Mouse (Mus musculus) macrophage (primary cell): ENCODE results near the gene Gapdh. TPM values are rescaled to one million over a fixed set of nuclear protein-coding genes. Genes with fewer than 3 reads are reported as not detected.

Experiments used
- H3K27ac ChIP-seq: fragments of 350-480 bp; formaldehyde crosslinking; 2 replicates; pipeline ENCODE4 v1.9.0; 2021
- H3K36me3 ChIP-seq: fragments of 350-480 bp; formaldehyde crosslinking; 2 replicates; pipeline ENCODE4 v1.9.0; 2021; ENCODE audit errors: inconsistent target
- H3K4me3 ChIP-seq: fragments of 350-480 bp; formaldehyde crosslinking; 2 replicates; pipeline ENCODE4 v1.9.0; 2021; ENCODE audit errors: inconsistent target
- H3K79me2 ChIP-seq: fragments of 350-480 bp; formaldehyde crosslinking; 2 replicates; pipeline ENCODE4 v1.9.0; 2021; ENCODE audit errors: inconsistent target
- WGBS: methylation state at CpG from one replicate; pipeline ENCODE4 v1.1.7; 2026; ENCODE audit warnings: inconsistent platforms; ENCODE audit not compliant: missing documents; 5-methylcytosine and 5-hydroxymethylcytosine counted together
- polyA plus RNA-seq: library from polyadenylated mRNA; stranded (reverse); fragments of 250-400 nt; gene quantifications from 3 replicates; pipeline ENCODE4 v1.2.4, GENCODE M21; 2018; ENCODE audit warnings: inconsistent platforms

The Gapdh gene
- polyA plus RNA-seq, 1 experiment from 2014 or later, result 2,484 TPM

GRCm38 (mm10) chr6:125131302-125132156, 34.7 kb downstream of the Gapdh start, which contains the start of gene Nop2:
TSS of gene Nop2 (plus strand) at chr6:125131909.
- peaks cover 32% of the 10 kb centered on the region for H3K79me2 ChIP-seq
- H3K4me3 ChIP-seq, result peak within 1 kb of the TSS; percentile 92
- peak within 1 kb of the TSS; percentile 80 for H3K27ac ChIP-seq
- WGBS, result 2% methylated on average over 66 of the region's 66 CpGs
- H3K36me3 ChIP-seq, result peaks cover 39% of the 10 kb centered on the region

GRCm38 (mm10) chr6:125129710-125130402, 36.4 kb downstream of the Gapdh start:
- H3K4me3 ChIP-seq, result no peak overlapping the region
- no peak overlapping the region for H3K27ac ChIP-seq
- peaks cover 44% of the 10 kb centered on the region for H3K36me3 ChIP-seq
- WGBS, result 87% methylated on average over 20 of the region's 20 CpGs
- H3K79me2 ChIP-seq, result peaks cover 32% of the 10 kb centered on the region

DNA sequence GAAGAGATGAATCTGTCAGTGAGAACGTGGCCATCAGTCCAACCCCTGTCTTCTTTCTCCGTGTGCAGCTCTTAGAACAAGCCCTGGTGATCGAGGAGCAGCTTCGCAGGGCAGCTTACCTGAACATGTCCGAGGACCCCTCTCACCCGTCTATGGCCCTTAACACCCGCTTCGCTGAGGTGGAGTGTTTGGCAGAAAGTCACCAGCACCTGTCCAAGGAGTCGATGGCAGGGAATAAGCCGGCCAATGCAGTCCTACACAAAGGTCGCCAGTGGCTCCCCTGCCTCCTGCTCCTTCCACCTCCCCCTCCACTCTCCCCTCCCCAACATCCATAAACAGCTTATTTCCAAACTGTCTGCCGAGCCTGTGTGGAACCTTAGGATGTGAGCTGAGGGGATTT, 37.5 kb downstream of the Gapdh start:
- H3K36me3 ChIP-seq, result peaks cover 48% of the 10 kb centered on the region
- WGBS, result 96% methylated on average over 8 of the region's 12 CpGs
- no peak overlapping the region for H3K27ac ChIP-seq

GRCm38 (mm10) chr6:125119387-125119786, 46.9 kb downstream of the Gapdh start:
- no peak overlapping the region for H3K27ac ChIP-seq
- 91% methylated on average over 8 of the region's 8 CpGs for WGBS
- H3K4me3 ChIP-seq, result no peak overlapping the region
- peaks cover 94% of the 10 kb centered on the region for H3K36me3 ChIP-seq
- no peaks in the 10 kb centered on the region for H3K79me2 ChIP-seq

More for the DNA sequence above, 37.5 kb downstream of the Gapdh start:
- Histone ChIP-seq H3K79me2 (peaks cover 20% of the 10 kb centered on the region), H3K4me3 (no peak overlapping the region)

DNA sequence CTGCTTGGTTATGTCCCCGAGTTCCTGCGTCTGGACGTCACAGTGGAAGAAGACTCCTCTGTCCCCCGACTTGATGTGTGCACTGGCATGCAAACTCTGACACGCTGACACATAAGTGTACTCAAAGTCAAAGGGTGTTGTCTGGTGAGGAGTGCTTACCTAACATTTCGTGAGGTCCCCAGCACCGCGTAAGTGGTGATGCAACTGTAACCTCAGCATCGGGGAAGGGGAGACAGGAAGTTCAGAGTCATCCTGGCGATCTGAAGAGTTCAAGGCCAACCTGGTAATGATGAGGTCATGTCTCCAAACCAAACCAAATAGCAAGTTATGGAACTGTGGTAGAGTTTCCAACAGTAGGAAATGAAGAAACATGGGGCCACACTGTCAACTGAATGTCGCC, 53.7 kb downstream of the Gapdh start:
- H3K36me3 ChIP-seq, result peaks cover 96% of the 10 kb centered on the region
- no peaks in the 10 kb centered on the region for H3K79me2 ChIP-seq
- no peak overlapping the region for H3K4me3 ChIP-seq
- H3K27ac ChIP-seq, result no peak overlapping the region
- 59% methylated on average over 11 of the region's 11 CpGs for WGBS

Other genes with a start within 250 kb of the Gapdh start
- 540 to 1,227 TPM (median 1,212 TPM) in 3 replicates for gene Ptms, start 246.4 kb downstream of the Gapdh start, polyA plus RNA-seq
- 179 to 203 TPM (median 199 TPM) in 3 replicates for gene Mlf2, start 235.1 kb downstream of the Gapdh start, polyA plus RNA-seq
- 42.8 to 68.7 TPM (median 51.4 TPM) in 3 replicates for gene Cops7a, start 200.9 kb downstream of the Gapdh start, polyA plus RNA-seq
- 10.8 to 32.4 TPM (median 17.5 TPM) in 3 replicates for gene Pianp, start 169.8 kb downstream of the Gapdh start, polyA plus RNA-seq
- gene Zfp384, start 157.3 kb downstream of the Gapdh start, polyA plus RNA-seq, result 35.4 to 57.8 TPM (median 41.9 TPM) in 3 replicates
- gene Ing4, start 126.7 kb downstream of the Gapdh start, polyA plus RNA-seq, result 40.7 to 67.3 TPM (median 57.5 TPM) in 3 replicates
- 1.4 to 5.9 TPM (median 3.2 TPM) in 3 replicates for gene Acrbp, start 116.8 kb downstream of the Gapdh start, polyA plus RNA-seq
- gene Lpar5, start 98.5 kb downstream of the Gapdh start, polyA plus RNA-seq, result 10.0 to 28.0 TPM (median 23.5 TPM) in 3 replicates
- gene Chd4, start 70.5 kb downstream of the Gapdh start, polyA plus RNA-seq, result 102 to 280 TPM (median 126 TPM) in 3 replicates
- 15.3 to 47.0 TPM (median 23.8 TPM) in 3 replicates for gene Nop2, start 34.6 kb downstream of the Gapdh start, polyA plus RNA-seq
- 14.3 to 29.7 TPM (median 18.2 TPM) in 3 replicates for gene Iffo1, start 21.2 kb downstream of the Gapdh start, polyA plus RNA-seq
- 6.0 to 12.7 TPM (median 10.3 TPM) in 3 replicates for gene Ncapd2, start 25.2 kb upstream of the Gapdh start, polyA plus RNA-seq
- gene Mrpl51, start 25.3 kb upstream of the Gapdh start, polyA plus RNA-seq, result 32.5 to 47.9 TPM (median 40.8 TPM) in 3 replicates
- 4.9 to 8.4 TPM (median 6.3 TPM) in 3 replicates for gene Vamp1, start 49.1 kb upstream of the Gapdh start, polyA plus RNA-seq
- gene Tapbpl, start 65.4 kb upstream of the Gapdh start, polyA plus RNA-seq, result 11.1 to 31.4 TPM (median 11.5 TPM) in 3 replicates
- not detected in 3 replicates for gene Cd27, start 70.5 kb upstream of the Gapdh start, polyA plus RNA-seq
- gene Tuba3a, start 119.6 kb upstream of the Gapdh start, polyA plus RNA-seq, result not detected in 3 replicates
- 54.9 to 70.4 TPM (median 60.9 TPM) in 3 replicates for gene Ltbr, start 147.4 kb upstream of the Gapdh start, polyA plus RNA-seq
- gene Scnn1a, start 154.2 kb upstream of the Gapdh start, polyA plus RNA-seq, result 0.93 to 1.8 TPM (median 1.3 TPM) in 3 replicates
- gene Tnfrsf1a, start 182.9 kb upstream of the Gapdh start, polyA plus RNA-seq, result 140 to 157 TPM (median 155 TPM) in 3 replicates
- not detected in 3 replicates for gene Plekhg6, start 214.3 kb upstream of the Gapdh start, polyA plus RNA-seq